Mouse (Mus musculus): ENCODE measurements around the gene Shd. TPM values are rescaled to one million over a fixed set of nuclear protein-coding genes. Genes with fewer than 3 reads are reported as not detected.

Shd gene
- polyA plus RNA-seq, 1 experiment from 2014 or later: 8.6 TPM

GRCm38 (mm10) chr17:55949400-55949799 lies 20.9 kb upstream of the Shd start, which contains the start of gene Zfp119b:
Zfp119b (minus strand) TSS chr17:55949500.
- Histone ChIP-seq H3K36me3 (ENCODE audit: control insufficient read depth, insufficient read depth, low read length) (no peaks in the 10 kb centered on the region), H3K9ac (ENCODE audit: low read depth, low read length) (no peak within 1 kb of the TSS), H3K27me3 (replicated peaks; ENCODE audit: control insufficient read depth, insufficient read depth, low read length) (no peaks in the 10 kb centered on the region), H3K27ac (ENCODE audit: low read length) (no peak within 1 kb of the TSS), H3K4me2 (ENCODE audit: low read depth, low read length) (no peak within 1 kb of the TSS), H3K4me3 (ENCODE audit: low read length) (no peak within 1 kb of the TSS), H3K4me1 (ENCODE audit: control insufficient read depth, insufficient read depth, low read length) (no peaks in the 10 kb centered on the region), H3K9me3 (ENCODE audit: control insufficient read depth, low read length) (no peaks in the 10 kb centered on the region)
- WGBS: 90% methylated on average over 2 of the region's 2 CpGs
- ATAC-seq: no peak

- no peak overlapping the region for H3K4me2 ChIP-seq (ENCODE audit: low read depth, low read length)
- H3K4me3 ChIP-seq (ENCODE audit: low read length): no peak overlapping the region
- H3K9me3 ChIP-seq (ENCODE audit: control insufficient read depth, low read length): no peaks in the 10 kb centered on the region
- H3K27ac ChIP-seq (ENCODE audit: low read length): no peak overlapping the region
- H3K4me1 ChIP-seq (ENCODE audit: control insufficient read depth, insufficient read depth, low read length): no peaks in the 10 kb centered on the region
- no peak overlapping the region for H3K9ac ChIP-seq (ENCODE audit: low read depth, low read length)
- peaks cover 3% of the 10 kb centered on the region; the same call in 1 of the 2 replicates for H3K27me3 ChIP-seq (replicated peaks; ENCODE audit: control insufficient read depth, insufficient read depth, low read length)
- WGBS: 82% methylated on average over 9 of the region's 9 CpGs
- ATAC-seq: no peak
- no peaks in the 10 kb centered on the region for H3K36me3 ChIP-seq (ENCODE audit: control insufficient read depth, insufficient read depth, low read length)
Observed at GRCm38 (mm10) chr17:55950601-55951000, 19.7 kb upstream of the Shd start.

- no peak overlapping the region for H3K4me2 ChIP-seq (ENCODE audit: low read depth, low read length)
- H3K9ac ChIP-seq (ENCODE audit: low read depth, low read length): no peak overlapping the region
- ATAC-seq: no peak
- peaks cover 10% of the 10 kb centered on the region for H3K4me1 ChIP-seq (ENCODE audit: control insufficient read depth, insufficient read depth, low read length)
- H3K27me3 ChIP-seq (replicated peaks; ENCODE audit: control insufficient read depth, insufficient read depth, low read length): peaks cover 3% of the 10 kb centered on the region; the same call in 1 of the 2 replicates
- no peak overlapping the region for H3K4me3 ChIP-seq (ENCODE audit: low read length)
- no peaks in the 10 kb centered on the region for H3K9me3 ChIP-seq (ENCODE audit: control insufficient read depth, low read length)
- no peaks in the 10 kb centered on the region for H3K36me3 ChIP-seq (ENCODE audit: control insufficient read depth, insufficient read depth, low read length)
- H3K27ac ChIP-seq (ENCODE audit: low read length): no peak overlapping the region
Observed at GRCm38 (mm10) chr17:55952041-55952440, 18.2 kb upstream of the Shd start.

- no peak for ATAC-seq
- H3K36me3 ChIP-seq (ENCODE audit: control insufficient read depth, insufficient read depth, low read length): no peaks in the 10 kb centered on the region
- H3K4me1 ChIP-seq (ENCODE audit: control insufficient read depth, insufficient read depth, low read length): peaks cover 14% of the 10 kb centered on the region
- WGBS: 72% methylated on average over 6 of the region's 6 CpGs
- H3K4me3 ChIP-seq (ENCODE audit: low read length): no peak within 1 kb of the TSS
- H3K9ac ChIP-seq (ENCODE audit: low read depth, low read length): no peak within 1 kb of the TSS
- H3K27ac ChIP-seq (ENCODE audit: low read length): no peak within 1 kb of the TSS
- no peak within 1 kb of the TSS for H3K4me2 ChIP-seq (ENCODE audit: low read depth, low read length)
- peaks cover 3% of the 10 kb centered on the region; the same call in 1 of the 2 replicates for H3K27me3 ChIP-seq (replicated peaks; ENCODE audit: control insufficient read depth, insufficient read depth, low read length)
- no peaks in the 10 kb centered on the region for H3K9me3 ChIP-seq (ENCODE audit: control insufficient read depth, low read length)
Observed at GRCm38 (mm10) chr17:55952447-55953027, 17.7 kb upstream of the Shd start, which contains the start of gene Ebi3. Ebi3 (plus strand) TSS chr17:55952640.

- Histone ChIP-seq H3K36me3 (ENCODE audit: control insufficient read depth, insufficient read depth, low read length) (no peaks in the 10 kb centered on the region), H3K27ac (ENCODE audit: low read length) (no peak overlapping the region), H3K9ac (ENCODE audit: low read depth, low read length) (no peak overlapping the region), H3K4me2 (ENCODE audit: low read depth, low read length) (no peak overlapping the region), H3K9me3 (ENCODE audit: control insufficient read depth, low read length) (no peaks in the 10 kb centered on the region), H3K4me3 (ENCODE audit: low read length) (no peak overlapping the region), H3K27me3 (replicated peaks; ENCODE audit: control insufficient read depth, insufficient read depth, low read length) (peaks cover 3% of the 10 kb centered on the region; the same call in 1 of the 2 replicates), H3K4me1 (ENCODE audit: control insufficient read depth, insufficient read depth, low read length) (peaks cover 18% of the 10 kb centered on the region)
- ATAC-seq: no peak
- 79% methylated on average over 6 of the region's 6 CpGs for WGBS
Observed at GRCm38 (mm10) chr17:55953751-55954150, 16.5 kb upstream of the Shd start.

GRCm38 (mm10) chr17:55954229-55954628 lies 16.0 kb upstream of the Shd start:
- Histone ChIP-seq H3K9ac (ENCODE audit: low read depth, low read length) (no peak overlapping the region), H3K9me3 (ENCODE audit: control insufficient read depth, low read length) (no peaks in the 10 kb centered on the region), H3K4me1 (ENCODE audit: control insufficient read depth, insufficient read depth, low read length) (peaks cover 18% of the 10 kb centered on the region), H3K27me3 (replicated peaks; ENCODE audit: control insufficient read depth, insufficient read depth, low read length) (peaks cover 3% of the 10 kb centered on the region; the same call in 1 of the 2 replicates), H3K4me3 (ENCODE audit: low read length) (no peak overlapping the region), H3K27ac (ENCODE audit: low read length) (no peak overlapping the region), H3K4me2 (ENCODE audit: low read depth, low read length) (no peak overlapping the region), H3K36me3 (ENCODE audit: control insufficient read depth, insufficient read depth, low read length) (no peaks in the 10 kb centered on the region)
- no peak for ATAC-seq
- 37% methylated on average over 16 of the region's 16 CpGs for WGBS

- Histone ChIP-seq H3K4me1 (ENCODE audit: control insufficient read depth, insufficient read depth, low read length) (peaks cover 23% of the 10 kb centered on the region), H3K9ac (ENCODE audit: low read depth, low read length) (peak overlapping the region; percentile 63), H3K9me3 (ENCODE audit: control insufficient read depth, low read length) (no peaks in the 10 kb centered on the region), H3K36me3 (ENCODE audit: control insufficient read depth, insufficient read depth, low read length) (no peaks in the 10 kb centered on the region), H3K27ac (ENCODE audit: low read length) (no peak overlapping the region), H3K27me3 (replicated peaks; ENCODE audit: control insufficient read depth, insufficient read depth, low read length) (peaks cover 3% of the 10 kb centered on the region; the same call in 1 of the 2 replicates), H3K4me2 (ENCODE audit: low read depth, low read length) (peak overlapping the region; percentile 68), H3K4me3 (ENCODE audit: low read length) (peak overlapping the region; percentile 59)
- peak; percentile 41 for ATAC-seq
- WGBS: 1% methylated on average over 26 of the region's 26 CpGs
Observed at GRCm38 (mm10) chr17:55956129-55956528, 14.1 kb upstream of the Shd start.

- ATAC-seq: no peak
- Histone ChIP-seq H3K4me2 (ENCODE audit: low read depth, low read length) (peak overlapping the region; percentile 68), H3K4me1 (ENCODE audit: control insufficient read depth, insufficient read depth, low read length) (peaks cover 23% of the 10 kb centered on the region), H3K27ac (ENCODE audit: low read length) (no peak overlapping the region), H3K27me3 (replicated peaks; ENCODE audit: control insufficient read depth, insufficient read depth, low read length) (peaks cover 3% of the 10 kb centered on the region; the same call in 1 of the 2 replicates), H3K36me3 (ENCODE audit: control insufficient read depth, insufficient read depth, low read length) (no peaks in the 10 kb centered on the region), H3K9ac (ENCODE audit: low read depth, low read length) (0 out of 2 replicates have a peak overlapping the region, but pooled peaks have one; percentile 63), H3K9me3 (ENCODE audit: control insufficient read depth, low read length) (no peaks in the 10 kb centered on the region), H3K4me3 (ENCODE audit: low read length) (peak overlapping the region; percentile 59)
- WGBS: 42% methylated on average over 6 of the region's 6 CpGs
Observed at GRCm38 (mm10) chr17:55956591-55956990, 13.7 kb upstream of the Shd start.

GRCm38 (mm10) chr17:55957168-55957567 lies 13.1 kb upstream of the Shd start:
- Histone ChIP-seq H3K9me3 (ENCODE audit: control insufficient read depth, low read length) (no peaks in the 10 kb centered on the region), H3K4me2 (ENCODE audit: low read depth, low read length) (no peak overlapping the region), H3K9ac (ENCODE audit: low read depth, low read length) (0 out of 2 replicates have a peak overlapping the region, but pooled peaks have one; percentile 19), H3K27ac (ENCODE audit: low read length) (no peak overlapping the region), H3K4me1 (ENCODE audit: control insufficient read depth, insufficient read depth, low read length) (peaks cover 23% of the 10 kb centered on the region), H3K27me3 (replicated peaks; ENCODE audit: control insufficient read depth, insufficient read depth, low read length) (peaks cover 3% of the 10 kb centered on the region; the same call in 1 of the 2 replicates), H3K36me3 (ENCODE audit: control insufficient read depth, insufficient read depth, low read length) (peaks cover 2% of the 10 kb centered on the region; the same call in 1 of the 2 replicates), H3K4me3 (ENCODE audit: low read length) (no peak overlapping the region)
- 14% methylated on average over 9 of the region's 9 CpGs for WGBS
- no peak; the same call in 1 of the 2 replicates for ATAC-seq

Measured in intestine, embryonic 16.5 days (tissue).